Comparison of ENCODE assay signal across 8 mouse cellular contexts in the genomic region with DNA sequence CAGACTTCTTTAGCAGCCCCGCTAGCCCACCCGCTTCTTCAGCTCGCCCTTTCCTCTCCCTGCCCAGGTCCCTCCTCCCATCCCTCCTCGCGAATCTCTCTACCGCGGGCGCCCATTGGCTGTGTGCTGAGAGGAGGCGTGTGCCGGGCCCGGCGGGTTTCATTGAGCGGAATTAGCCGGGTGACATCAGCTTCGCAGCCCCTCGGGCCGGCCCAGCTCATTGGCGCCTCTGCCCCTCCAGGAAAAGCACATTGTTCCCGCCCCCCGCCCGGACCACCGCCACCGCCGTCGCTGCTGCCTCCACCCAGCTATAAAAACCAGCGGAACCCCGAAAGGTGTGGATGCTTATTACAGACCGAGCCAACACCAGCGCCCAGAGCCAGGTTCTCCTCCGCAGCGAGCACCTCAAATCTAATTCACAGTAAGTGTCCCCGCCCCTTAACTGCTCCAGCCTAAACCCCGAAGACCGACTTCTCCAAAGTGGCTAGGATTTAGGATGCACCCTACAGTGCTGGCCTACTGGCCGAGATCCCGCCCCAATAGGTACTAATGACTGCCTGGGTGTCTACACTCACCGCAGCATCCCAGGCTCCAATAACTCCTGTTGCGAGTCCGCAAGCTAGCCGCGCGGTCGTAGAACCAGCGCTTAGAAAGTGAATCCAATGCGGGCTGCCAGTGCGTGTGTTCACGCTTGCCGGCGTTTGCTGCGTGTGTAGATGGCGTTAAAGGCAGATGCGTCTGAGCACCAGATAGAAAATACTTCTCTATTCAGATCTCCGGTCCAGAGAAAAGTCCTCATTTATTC. TPM values are rescaled to one million over a fixed set of nuclear protein-coding genes. Genes with fewer than 3 reads are reported as not detected.
DNase-seq lines count a peak whose midpoint lies in the region; ATAC-seq lines count a peak whose summit lies in the region.

A gene (plus strand): TSS at position 225 of the 805 bp plus-strand sequence.

- H3K4me2 ChIP-seq in heart, embryonic 12.5 days, result peak within 1 kb of the TSS; percentile 66
- peak within 1 kb of the TSS; percentile 61 for H3K4me2 ChIP-seq in forebrain, embryonic 11.5 days (ENCODE audit: low read depth, low read length, severe bottlenecking)
- peak within 1 kb of the TSS; percentile 19; the same call in 1 of the 2 replicates for H3K4me2 ChIP-seq in neural tube, embryonic 11.5 days (ENCODE audit: low read depth)

- ATAC-seq in heart, embryonic 12.5 days (ENCODE audit: insufficient number of reproducible peaks, low FRiP score), result no peak
- peak; percentile 93 for ATAC-seq in forebrain, embryonic 11.5 days (replicated peaks; ENCODE audit: low FRiP score)
- ATAC-seq in neural tube, embryonic 11.5 days (ENCODE audit: insufficient read depth, low FRiP score, low TSS enrichment), result peak; percentile 82

- peaks cover 100% of the 10 kb centered on the region for H3K27me3 ChIP-seq in heart, embryonic 12.5 days (replicated peaks)
- H3K27me3 ChIP-seq in forebrain, embryonic 11.5 days (ENCODE audit: control insufficient read depth, insufficient read depth, low read length), result peaks cover 94% of the 10 kb centered on the region
- H3K27me3 ChIP-seq in neural tube, embryonic 11.5 days (ENCODE audit: control insufficient read depth, insufficient read depth, low read length), result peaks cover 99% of the 10 kb centered on the region

- H3K4me3 ChIP-seq in heart, embryonic 12.5 days, result peak within 1 kb of the TSS; percentile 39
- H3K4me3 ChIP-seq in forebrain, embryonic 11.5 days (ENCODE audit: low read depth, low read length), result peak within 1 kb of the TSS; percentile 50
- H3K4me3 ChIP-seq in neural tube, embryonic 11.5 days (ENCODE audit: low read depth, low read length), result peak within 1 kb of the TSS; percentile 12; the same call in 1 of the 2 replicates

- H3K9ac ChIP-seq in heart, embryonic 12.5 days, result no peak within 1 kb of the TSS
- H3K9ac ChIP-seq in forebrain, embryonic 11.5 days (ENCODE audit: low read length), result peak within 1 kb of the TSS; percentile 70
- H3K9ac ChIP-seq in neural tube, embryonic 11.5 days (ENCODE audit: low read length), result no peak within 1 kb of the TSS

- H3K36me3 ChIP-seq in heart, embryonic 12.5 days, result no peaks in the 10 kb centered on the region
- no peaks in the 10 kb centered on the region for H3K36me3 ChIP-seq in forebrain, embryonic 11.5 days (ENCODE audit: control insufficient read depth, insufficient read depth, low read length)
- H3K36me3 ChIP-seq in neural tube, embryonic 11.5 days (ENCODE audit: control insufficient read depth, insufficient read depth, low read length), result no peaks in the 10 kb centered on the region

- peaks cover 40% of the 10 kb centered on the region for H3K4me1 ChIP-seq in heart, embryonic 12.5 days (replicated peaks)
- H3K4me1 ChIP-seq in forebrain, embryonic 11.5 days (replicated peaks; ENCODE audit: control insufficient read depth, insufficient read depth, low read length), result peaks cover 46% of the 10 kb centered on the region; the same call in 1 of the 2 replicates
- peaks cover 10% of the 10 kb centered on the region; the same call in 1 of the 2 replicates for H3K4me1 ChIP-seq in neural tube, embryonic 11.5 days (ENCODE audit: control insufficient read depth, insufficient read depth, low read length)

- under 1% methylated on average over 53 of the region's 53 CpGs for WGBS in heart, embryonic 12.5 days
- under 1% methylated on average over 53 of the region's 53 CpGs for WGBS in forebrain, embryonic 11.5 days
- WGBS in neural tube, embryonic 11.5 days, result under 1% methylated on average over 53 of the region's 53 CpGs

- no peak within 1 kb of the TSS for H3K27ac ChIP-seq in heart, embryonic 12.5 days (ENCODE audit: poor library complexity, severe bottlenecking)
- H3K27ac ChIP-seq in forebrain, embryonic 11.5 days (ENCODE audit: low read depth, low read length), result peak within 1 kb of the TSS; percentile 66
- no peak within 1 kb of the TSS for H3K27ac ChIP-seq in neural tube, embryonic 11.5 days (ENCODE audit: low read depth, low read length)

- no peak for DNase-seq in heart, adult 11 months
- DNase-seq in ES-CJ7 (ENCODE audit: low read depth, low spot score), result peak; percentile 85
- peak; percentile 92 for DNase-seq in forebrain, embryonic 11.5 days (ENCODE audit: low spot score)
- peak; percentile 53 to 75 for DNase-seq in layer of hippocampus, postnatal 10 days (ENCODE audit: low spot score in 2 of 2)
- peak; percentile 76 for DNase-seq in neural tube, embryonic 11.5 days (ENCODE audit: low spot score)
- no peak for DNase-seq in urinary bladder, postnatal 10 days (ENCODE audit: low spot score)
- DNase-seq in adrenal gland, postnatal 4 days (ENCODE audit: low spot score in 2 of 2), result no peak

- no peaks in the 10 kb centered on the region for H3K9me3 ChIP-seq in heart, embryonic 12.5 days (replicated peaks)
- H3K9me3 ChIP-seq in forebrain, embryonic 11.5 days (ENCODE audit: control insufficient read depth, low read length), result no peaks in the 10 kb centered on the region
- no peaks in the 10 kb centered on the region for H3K9me3 ChIP-seq in neural tube, embryonic 11.5 days (ENCODE audit: control insufficient read depth, low read length)

RNA-seq across cellular contexts. Expression of the gene that starts here (rescaled TPM):
- polyA plus RNA-seq in heart, embryonic 12.5 days (2016; fragmentation: Nextera tagmentation; extraction: Ambion mirVana), result not detected in 2 replicates
- polyA plus RNA-seq in forebrain, embryonic 11.5 days (2014; fragmentation: Nextera tagmentation; extraction: Ambion mirVana), result 20.3 and 27.4 TPM in 2 replicates
- 10 to 100 TPM; 36.0 to 44.8 TPM for total RNA-seq in layer of hippocampus, postnatal 10 days (2021)
- 1.2 and 2.0 TPM in 2 replicates for polyA plus RNA-seq in neural tube, embryonic 11.5 days (2014; fragmentation: Nextera tagmentation; extraction: Ambion mirVana)
- total RNA-seq in adrenal gland, postnatal 4 days (2021), result under 1 TPM in 1 of 2 experiments, not detected in 1; 0.11 TPM

Comparison
In these comparisons a context has a peak if more than half of its experiments do, and no peak if none do; other contexts are left out.
1. RNA of the gene that starts here (total RNA-seq): 36.0 to 44.8 TPM in layer of hippocampus, postnatal 10 days; 0.11 TPM in adrenal gland, postnatal 4 days; every median in the first group is over 10 times any median in the second.
2. DNase-seq: peak in ES-CJ7 (single experiment), forebrain, embryonic 11.5 days (single experiment), layer of hippocampus, postnatal 10 days (2 of 2) and neural tube, embryonic 11.5 days (single experiment); none in heart, adult 11 months (single experiment), urinary bladder, postnatal 10 days (single experiment) and adrenal gland, postnatal 4 days (0 of 2).
3. Peak in every context shown above with its lines, with median percentiles within 50 percentile points of each other: H3K4me2 ChIP-seq and H3K4me3 ChIP-seq.